Mouse (Mus musculus) lung, postnatal 10 days (tissue): ENCODE results near the gene Rhobtb1.

Experiments
- DNase-seq: peaks from one replicate; pipeline ENCODE4 v3.0.0; 2021

The Rhobtb1 gene

DNA sequence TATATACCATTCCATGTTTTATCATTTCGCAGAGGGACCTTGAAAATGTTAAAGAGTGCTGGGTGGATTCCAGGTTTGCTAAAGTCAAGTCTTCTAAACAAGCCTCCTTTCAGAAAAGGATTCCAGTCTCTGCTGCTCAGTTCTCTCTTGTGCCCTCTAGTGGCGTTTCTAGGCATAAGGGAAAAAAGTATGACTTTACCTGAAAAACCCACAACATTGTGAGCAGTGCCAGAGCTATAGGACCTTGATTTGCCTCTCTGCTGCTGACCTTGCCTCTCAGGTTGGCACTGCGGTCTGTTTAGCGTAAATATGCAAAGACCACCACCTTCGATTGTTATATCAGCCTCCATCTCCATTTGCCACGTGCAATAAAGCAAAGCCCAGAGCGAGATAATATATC is 13.9 kb downstream of the Rhobtb1 start:
- DNase-seq, result peak; percentile 59

GRCm38 (mm10) chr10:69165847-69166246 is 14.6 kb downstream of the Rhobtb1 start:
- no peak for DNase-seq

DNA sequence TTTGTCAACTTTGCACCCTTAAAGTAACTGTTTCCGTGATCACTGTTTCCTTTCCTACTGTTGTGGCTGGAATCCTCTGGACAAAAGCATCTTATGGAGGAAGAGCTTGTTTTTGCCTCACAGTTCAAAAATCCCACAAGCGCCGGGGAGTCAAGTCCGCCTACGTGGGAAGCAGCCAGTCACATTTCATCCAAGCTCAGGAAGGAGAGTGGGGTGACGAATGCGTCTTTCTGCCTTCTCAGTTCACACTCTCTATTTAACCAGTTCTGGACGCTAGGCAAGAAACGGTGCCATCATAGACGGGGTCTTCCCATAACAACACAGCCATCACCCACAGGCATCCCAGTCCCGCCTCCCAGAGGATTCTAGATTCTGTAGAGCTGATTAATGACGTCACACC is 15.3 kb downstream of the Rhobtb1 start:
- no peak for DNase-seq

- DNase-seq, result no peak
These were observed 21.2 kb downstream of the Rhobtb1 start for GRCm38 (mm10) chr10:69172412-69172811.

DNA sequence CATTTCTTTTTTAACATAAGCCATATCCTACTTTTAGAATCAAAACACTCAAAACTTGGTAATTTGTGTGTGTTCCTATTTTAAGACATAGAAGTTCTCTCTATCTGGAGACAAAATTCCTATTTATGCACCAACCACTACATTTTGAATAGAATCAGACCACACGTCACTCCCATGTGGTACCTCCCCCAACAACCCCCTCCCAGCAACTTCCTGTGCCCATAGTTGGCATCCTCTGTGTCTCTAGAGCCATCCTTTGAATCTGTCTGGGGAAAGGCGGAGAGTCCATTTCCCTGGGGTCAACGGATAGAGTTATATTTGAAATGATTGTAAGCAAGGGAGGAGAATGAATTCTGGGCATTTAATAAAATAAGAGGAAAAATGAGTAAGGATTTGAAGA is 24.9 kb downstream of the Rhobtb1 start:
- no peak for DNase-seq

GRCm38 (mm10) chr10:69179341-69179740 is 28.1 kb downstream of the Rhobtb1 start:
- DNase-seq, result no peak

DNA sequence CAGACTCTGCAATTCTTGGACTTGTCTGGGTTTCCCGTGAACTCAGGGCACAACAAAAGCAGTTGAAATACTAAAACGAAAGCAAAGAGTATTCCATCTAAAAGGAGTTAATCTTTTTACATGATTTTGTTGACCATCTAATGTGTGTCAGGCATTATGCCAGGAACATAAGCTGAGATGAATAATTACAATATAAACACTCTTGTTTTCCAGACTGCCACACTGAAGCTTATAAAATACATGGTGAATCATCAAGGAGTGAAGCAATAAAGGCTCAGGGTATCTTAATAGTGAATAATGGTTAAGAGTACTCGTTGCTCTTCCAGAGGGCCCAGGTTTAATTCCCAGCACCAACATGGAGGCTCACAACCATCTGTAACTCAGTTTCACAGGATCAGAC is 29.8 kb downstream of the Rhobtb1 start:
- DNase-seq, result no peak

DNA sequence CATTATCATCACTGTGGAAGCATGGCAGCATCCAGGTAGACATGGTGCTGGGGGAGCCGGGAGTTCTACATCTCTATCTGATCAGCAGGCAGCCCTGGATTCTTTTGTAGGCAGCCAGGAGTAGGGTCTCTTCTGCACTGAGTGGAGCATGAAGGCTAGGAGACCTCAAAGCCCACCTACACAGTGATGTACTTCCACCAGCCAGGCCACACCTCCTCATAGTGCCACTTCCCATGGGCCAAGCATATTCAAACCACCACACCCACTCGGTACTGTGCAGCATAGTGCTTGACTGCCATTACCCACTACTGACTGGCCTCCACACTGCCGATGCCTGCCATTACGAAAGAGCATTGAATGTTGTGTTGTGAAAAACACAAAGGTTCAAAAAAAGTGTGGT is 33.7 kb downstream of the Rhobtb1 start:
- DNase-seq, result no peak

GRCm38 (mm10) chr10:69185431-69185830 is 34.2 kb downstream of the Rhobtb1 start:
- DNase-seq, result peak; percentile 24

DNA sequence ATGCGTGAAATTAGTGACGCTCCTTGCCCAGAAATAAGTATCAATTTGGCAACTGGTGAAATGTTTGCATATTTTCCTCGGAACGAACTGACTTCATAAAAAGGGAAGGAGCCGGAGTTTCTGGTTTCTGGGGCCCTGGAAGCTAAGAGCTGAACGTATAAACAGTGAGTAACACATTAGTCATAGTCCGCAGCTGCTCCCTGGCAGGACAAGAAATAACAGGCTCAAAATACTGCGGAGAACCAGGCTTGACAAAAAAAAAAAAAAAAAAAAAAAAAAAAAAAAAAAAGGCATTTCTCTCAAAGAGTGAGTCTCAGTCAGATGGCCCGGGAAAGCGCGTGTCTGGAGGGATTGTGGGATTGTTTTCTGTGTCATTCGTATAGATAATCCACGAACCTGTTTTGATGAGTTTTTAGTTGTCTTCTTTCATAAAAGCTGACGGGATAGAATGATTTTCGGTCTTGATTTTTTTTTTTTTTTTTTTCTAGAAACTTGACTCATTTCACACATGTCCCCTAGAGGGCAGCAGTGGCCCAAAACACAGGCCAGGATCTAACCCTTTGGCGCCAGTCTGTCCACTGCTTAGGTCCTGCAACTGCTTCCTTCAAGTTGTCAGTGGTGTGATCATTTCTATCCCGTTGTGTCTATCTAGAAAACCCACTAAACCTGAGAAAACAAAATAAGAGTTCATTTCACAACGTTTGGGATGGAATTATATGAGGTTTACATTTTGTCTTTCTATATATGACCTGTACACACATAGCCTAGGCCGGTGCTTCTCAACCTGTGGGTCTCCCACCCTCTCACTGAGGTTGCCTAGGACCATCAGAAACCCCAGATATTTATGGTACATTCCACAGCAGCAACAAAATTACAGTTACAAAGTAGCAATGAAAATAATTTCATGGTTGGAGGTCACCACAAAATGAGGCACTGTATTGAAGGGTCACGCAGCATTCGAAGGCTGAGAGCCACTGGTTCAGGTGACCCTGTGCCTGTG is 35.0 kb downstream of the Rhobtb1 start:
- peak; percentile 85 for DNase-seq

- no peak for DNase-seq
These were observed 36.7 kb downstream of the Rhobtb1 start for GRCm38 (mm10) chr10:69187773-69188443.

DNA sequence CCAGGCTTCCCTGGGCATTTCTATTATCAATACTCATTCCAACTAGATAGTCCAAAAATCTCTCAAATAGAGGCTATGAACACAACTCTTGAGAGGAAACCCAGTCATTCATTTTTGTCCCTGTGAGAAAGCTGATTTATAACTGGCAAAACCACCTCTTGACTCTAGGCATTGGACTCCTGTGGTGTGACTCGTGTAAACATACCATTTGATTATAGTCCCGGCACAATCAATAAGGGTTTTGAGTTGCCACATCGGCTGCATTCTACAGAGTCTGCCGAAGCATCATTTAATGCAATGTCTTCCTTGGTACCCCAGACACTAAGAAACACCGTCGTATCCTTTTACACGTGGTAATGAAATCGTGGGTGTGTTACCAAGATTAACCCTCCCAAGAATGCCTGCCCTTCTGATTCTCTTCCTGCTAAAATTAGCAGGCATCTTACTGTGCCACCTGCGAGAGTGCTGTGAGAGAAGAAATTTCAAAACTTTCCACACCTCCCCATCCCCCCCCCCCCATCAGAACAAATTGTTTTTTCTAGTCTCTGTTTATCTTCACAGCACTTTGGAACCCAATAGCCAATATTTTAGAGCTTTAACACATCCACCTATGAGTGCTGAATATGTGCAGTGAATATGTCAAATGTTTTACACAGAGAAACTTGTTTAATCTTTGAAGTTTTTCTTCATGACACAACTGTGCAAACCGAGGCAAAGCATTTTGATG is 39.4 kb downstream of the Rhobtb1 start:
- DNase-seq, result no peak

GRCm38 (mm10) chr10:69192266-69192665 is 41.0 kb downstream of the Rhobtb1 start:
- peak; percentile 32 for DNase-seq

DNA sequence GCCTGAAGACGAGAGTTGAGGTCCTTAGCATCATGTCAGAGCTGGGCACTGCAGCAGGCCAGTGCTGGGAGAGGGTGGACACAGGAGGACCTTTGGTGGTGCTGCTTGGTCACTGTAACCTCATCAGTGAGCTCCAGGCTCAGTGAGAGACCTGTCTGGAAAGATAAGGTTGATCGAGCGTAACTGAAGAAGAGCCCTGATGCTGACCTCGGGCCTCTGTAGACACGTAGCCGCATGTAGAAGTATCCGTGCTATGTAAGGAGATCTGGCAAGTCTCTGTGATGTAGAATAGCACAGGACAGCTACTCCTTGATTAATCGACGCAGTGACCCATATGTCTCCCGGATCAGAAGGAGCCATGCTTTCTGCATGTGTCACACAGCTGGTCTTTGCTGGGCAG is 42.5 kb downstream of the Rhobtb1 start:
- DNase-seq, result no peak

- DNase-seq, result no peak
These were observed 53.6 kb downstream of the Rhobtb1 start for GRCm38 (mm10) chr10:69204677-69205400.

- DNase-seq, result no peak
These were observed 54.8 kb downstream of the Rhobtb1 start for GRCm38 (mm10) chr10:69206081-69206480.

DNA sequence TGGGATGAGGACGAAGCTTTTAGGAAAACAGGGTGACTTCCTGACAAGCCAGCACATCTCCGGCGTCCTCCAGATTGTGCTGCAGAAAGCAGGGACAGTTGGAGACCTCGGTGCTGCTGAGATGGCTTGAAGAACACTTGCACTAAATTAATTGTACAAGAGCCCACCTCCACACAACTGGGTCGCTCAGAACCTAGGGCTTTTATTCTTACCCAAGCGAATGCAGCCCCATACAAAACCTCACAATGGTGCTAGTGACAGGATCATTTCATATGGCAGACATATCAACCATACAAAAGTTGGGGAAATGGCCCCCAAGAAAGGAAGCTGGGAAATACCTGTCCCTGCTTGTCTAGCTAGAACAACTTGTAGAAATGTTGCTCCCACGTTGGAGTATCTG is 56.2 kb downstream of the Rhobtb1 start:
- DNase-seq, result no peak

GRCm38 (mm10) chr10:69207981-69208630 is 56.9 kb downstream of the Rhobtb1 start:
- DNase-seq, result no peak

DNA sequence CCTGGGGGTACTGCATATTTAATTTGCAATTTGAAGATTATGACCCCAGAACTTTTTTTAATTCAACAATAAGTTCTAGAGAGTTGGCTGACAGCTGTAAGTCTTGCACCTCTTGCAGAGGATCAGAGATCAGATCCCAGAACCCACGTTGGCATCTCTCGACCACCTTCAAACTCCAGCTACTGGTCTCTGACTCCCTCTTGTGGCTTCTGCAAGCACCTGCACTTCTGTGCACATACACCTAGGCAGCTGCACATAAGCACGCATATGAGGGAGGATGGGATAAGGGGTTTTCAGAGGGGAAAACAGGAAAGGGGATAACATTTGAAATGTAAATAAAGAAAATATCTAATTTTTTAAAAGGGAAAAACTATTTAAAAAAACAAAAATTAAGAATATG is 57.5 kb downstream of the Rhobtb1 start:
- DNase-seq, result no peak

DNA sequence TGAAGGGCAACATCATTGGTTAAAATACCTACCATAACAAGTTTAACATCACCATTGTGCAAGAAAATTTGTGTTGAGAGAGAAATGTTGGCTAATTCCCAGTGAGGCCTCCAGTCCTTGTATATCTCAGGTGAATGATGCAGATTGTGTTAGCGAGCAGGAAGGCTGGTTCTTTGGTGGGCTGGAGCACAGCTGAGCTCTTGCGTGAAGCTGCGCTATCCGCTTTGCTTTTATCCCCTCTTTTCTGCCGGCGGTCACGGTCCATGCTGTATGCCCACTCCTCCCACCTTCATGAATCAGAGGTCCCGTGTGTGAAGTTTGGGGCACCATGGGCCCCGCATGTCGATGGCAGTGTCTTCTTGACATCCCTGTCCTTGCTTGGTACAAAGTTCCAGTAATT is 58.8 kb downstream of the Rhobtb1 start:
- no peak for DNase-seq

GRCm38 (mm10) chr10:69210659-69211058 is 59.4 kb downstream of the Rhobtb1 start:
- no peak for DNase-seq

DNA sequence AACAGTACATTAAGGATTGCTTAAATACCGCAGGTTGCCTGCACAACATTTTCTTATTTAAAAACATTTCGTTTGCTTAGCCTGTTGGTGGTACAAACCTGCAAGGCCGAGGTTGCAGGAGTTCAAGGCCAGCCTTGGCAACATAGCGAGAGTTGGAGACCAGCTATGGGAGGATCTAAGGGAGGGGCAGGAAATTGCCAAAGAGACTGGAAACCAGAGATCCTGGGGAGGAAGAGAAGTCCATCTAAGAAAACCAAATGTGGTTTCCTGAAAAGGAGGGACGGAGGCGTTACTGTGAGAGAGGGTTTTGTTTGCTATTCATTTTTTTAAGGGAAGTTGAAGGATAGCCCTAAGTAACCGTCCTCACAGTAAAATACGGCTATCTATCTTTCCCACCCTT is 60.3 kb downstream of the Rhobtb1 start:
- DNase-seq, result peak; percentile 54
